Comparison of ENCODE assay signal across 8 mouse cellular contexts in the genomic region with DNA sequence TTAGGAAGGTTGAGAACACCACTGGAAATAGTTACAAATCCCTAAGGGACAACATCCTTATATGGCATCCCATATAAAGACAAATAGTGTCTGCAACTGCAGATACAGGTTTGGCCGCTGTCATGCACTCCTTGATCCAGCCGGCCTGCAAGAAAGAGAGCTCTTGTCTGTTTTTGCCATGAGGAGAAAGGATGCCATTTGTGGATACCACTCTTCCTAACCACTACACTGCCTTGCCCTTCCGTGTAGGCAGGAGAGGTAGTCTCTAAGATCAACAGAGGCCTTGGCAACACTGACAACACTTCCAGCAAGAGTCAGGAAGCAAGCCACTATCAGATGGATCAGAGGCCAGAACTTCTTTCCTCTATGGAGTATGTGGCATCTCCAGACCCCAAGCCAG. TPM values are rescaled to one million over a fixed set of nuclear protein-coding genes. Genes with fewer than 3 reads are reported as not detected.
DNase-seq lines count a peak whose midpoint lies in the region; ATAC-seq lines count a peak whose summit lies in the region.

Gene Ccdc78, plus strand, starts transcription at position 301 of the 400 bp plus-strand sequence.

- H3K27ac ChIP-seq in kidney, embryonic 16.5 days (ENCODE audit: low read length), result peak within 1 kb of the TSS; percentile 95
- H3K27ac ChIP-seq in embryonic facial prominence, embryonic 10.5 days (replicated peaks), result peak within 1 kb of the TSS; percentile 93
- peak within 1 kb of the TSS; percentile 94 for H3K27ac ChIP-seq in hindbrain, embryonic 15.5 days (replicated peaks)
- H3K27ac ChIP-seq in midbrain, embryonic 15.5 days, result peak within 1 kb of the TSS; percentile 89

- H3K27me3 ChIP-seq in kidney, embryonic 16.5 days (ENCODE audit: insufficient read depth, low read length), result no peaks in the 10 kb centered on the region
- H3K27me3 ChIP-seq in embryonic facial prominence, embryonic 10.5 days (replicated peaks; ENCODE audit: low read depth, poor library complexity, severe bottlenecking), result no peaks in the 10 kb centered on the region
- H3K27me3 ChIP-seq in hindbrain, embryonic 15.5 days, result no peaks in the 10 kb centered on the region
- H3K27me3 ChIP-seq in midbrain, embryonic 15.5 days (replicated peaks), result no peaks in the 10 kb centered on the region

- H3K4me3 ChIP-seq in kidney, embryonic 16.5 days (ENCODE audit: low read length), result peak within 1 kb of the TSS; percentile 85
- H3K4me3 ChIP-seq in embryonic facial prominence, embryonic 10.5 days, result peak within 1 kb of the TSS; percentile 75
- peak within 1 kb of the TSS; percentile 86 for H3K4me3 ChIP-seq in hindbrain, embryonic 15.5 days
- H3K4me3 ChIP-seq in midbrain, embryonic 15.5 days, result peak within 1 kb of the TSS; percentile 74

- peaks cover 22% of the 10 kb centered on the region for H3K36me3 ChIP-seq in kidney, embryonic 16.5 days (ENCODE audit: insufficient read depth, low read length)
- peaks cover 68% of the 10 kb centered on the region for H3K36me3 ChIP-seq in embryonic facial prominence, embryonic 10.5 days (replicated peaks)
- H3K36me3 ChIP-seq in hindbrain, embryonic 15.5 days, result peaks cover 28% of the 10 kb centered on the region
- peaks cover 25% of the 10 kb centered on the region; the same call in 1 of the 2 replicates for H3K36me3 ChIP-seq in midbrain, embryonic 15.5 days (replicated peaks)

- DNase-seq in kidney, adult 8-10 months, result no peak
- DNase-seq in embryonic facial prominence, embryonic 10.5 days (ENCODE audit: low spot score), result no peak
- no peak for DNase-seq in embryo, embryonic 10.5 days (ENCODE audit: low spot score)
- no peak for DNase-seq in spleen, postnatal 10 days (ENCODE audit: low spot score in 2 of 2)
- DNase-seq in urinary bladder, postnatal 14 days (ENCODE audit: low spot score), result no peak

- WGBS in kidney, embryonic 16.5 days, result 78% methylated on average over 3 of the region's 3 CpGs
- WGBS in embryonic facial prominence, embryonic 10.5 days, result 80% methylated on average over 3 of the region's 3 CpGs
- WGBS in hindbrain, embryonic 15.5 days, result 84% methylated on average over 3 of the region's 3 CpGs
- WGBS in midbrain, embryonic 15.5 days, result 90% methylated on average over 3 of the region's 3 CpGs

- no peak for ATAC-seq in kidney, embryonic 16.5 days (ENCODE audit: low FRiP score, low TSS enrichment)
- no peak for ATAC-seq in hindbrain, embryonic 15.5 days (ENCODE audit: low FRiP score, low read depth)
- ATAC-seq in midbrain, embryonic 15.5 days (replicated peaks), result no peak

- no peaks in the 10 kb centered on the region for H3K9me3 ChIP-seq in kidney, embryonic 16.5 days (ENCODE audit: low read length)
- no peaks in the 10 kb centered on the region for H3K9me3 ChIP-seq in embryonic facial prominence, embryonic 10.5 days
- no peaks in the 10 kb centered on the region for H3K9me3 ChIP-seq in hindbrain, embryonic 15.5 days
- no peaks in the 10 kb centered on the region for H3K9me3 ChIP-seq in midbrain, embryonic 15.5 days

- peak within 1 kb of the TSS; percentile 90 for H3K4me2 ChIP-seq in kidney, embryonic 16.5 days (replicated peaks; ENCODE audit: low read depth, low read length)
- H3K4me2 ChIP-seq in hindbrain, embryonic 15.5 days, result peak within 1 kb of the TSS; percentile 79
- H3K4me2 ChIP-seq in midbrain, embryonic 15.5 days, result peak within 1 kb of the TSS; percentile 83

- peak within 1 kb of the TSS; percentile 86 for H3K9ac ChIP-seq in kidney, embryonic 16.5 days (replicated peaks; ENCODE audit: low read length)
- peak within 1 kb of the TSS; percentile 66 for H3K9ac ChIP-seq in hindbrain, embryonic 15.5 days
- H3K9ac ChIP-seq in midbrain, embryonic 15.5 days, result peak within 1 kb of the TSS; percentile 71

- H3K4me1 ChIP-seq in kidney, embryonic 16.5 days (ENCODE audit: insufficient read depth, low read length), result peaks cover 26% of the 10 kb centered on the region
- peaks cover 44% of the 10 kb centered on the region for H3K4me1 ChIP-seq in embryonic facial prominence, embryonic 10.5 days
- H3K4me1 ChIP-seq in hindbrain, embryonic 15.5 days (replicated peaks), result peaks cover 40% of the 10 kb centered on the region
- H3K4me1 ChIP-seq in midbrain, embryonic 15.5 days, result peaks cover 33% of the 10 kb centered on the region

RNA-seq across cellular contexts. Expression of gene Ccdc78, which starts in this region (rescaled TPM):
- 0.16 and 0.46 TPM in 2 replicates for polyA plus RNA-seq in kidney, embryonic 16.5 days (2015; fragmentation: Nextera tagmentation; extraction: Ambion mirVana)
- polyA plus RNA-seq in embryonic facial prominence, embryonic 10.5 days (2016; fragmentation: Nextera tagmentation; extraction: Ambion mirVana), result 0.62 and 1.2 TPM in 2 replicates
- polyA plus RNA-seq in hindbrain, embryonic 15.5 days (2015; fragmentation: Nextera tagmentation; extraction: Ambion mirVana), result 0.31 and 0.48 TPM in 2 replicates
- 0.24 and 0.44 TPM in 2 replicates for polyA plus RNA-seq in midbrain, embryonic 15.5 days (2015; fragmentation: Nextera tagmentation; extraction: Ambion mirVana)
